Mouse (Mus musculus): ENCODE data around the gene Nkain1. TPM values are rescaled to one million over a fixed set of nuclear protein-coding genes. Genes with fewer than 3 reads are reported as not detected.

Gene Nkain1
- polyA plus RNA-seq, 1 experiment from 2014 or later = 4.5 TPM

- H3K27ac ChIP-seq (replicated peaks) = peak overlapping the region; percentile 95
- WGBS = under 1% methylated on average over 9 of the region's 9 CpGs
- no peaks in the 10 kb centered on the region for H3K9me3 ChIP-seq
These were observed 53.5 kb downstream of the Nkain1 start for GRCm38 (mm10) chr4:130520482-130520851.

GRCm38 (mm10) chr4:130519567-130520481, 54.1 kb downstream of the Nkain1 start:
- Histone ChIP-seq H3K36me3 (replicated peaks) (no peaks in the 10 kb centered on the region), H3K9me3 (no peaks in the 10 kb centered on the region), H3K4me1 (peaks cover 14% of the 10 kb centered on the region), H3K27ac (replicated peaks) (peak overlapping the region; percentile 95), H3K27me3 (replicated peaks; ENCODE audit: low read depth, poor library complexity, severe bottlenecking) (0 out of 2 replicates have a peak, but pooled peaks cover 8% of the 10 kb centered on the region), H3K4me3 (peak overlapping the region; percentile 72)
- WGBS = 2% methylated on average over 40 of the region's 40 CpGs
- peak; percentile 99 for DNase-seq (ENCODE audit: low spot score)

More at GRCm38 (mm10) chr4:130520482-130520851, 53.5 kb downstream of the Nkain1 start:
- peaks cover 14% of the 10 kb centered on the region for H3K4me1 ChIP-seq
- no peak for DNase-seq (ENCODE audit: low spot score)
- no peaks in the 10 kb centered on the region for H3K36me3 ChIP-seq (replicated peaks)
- 0 out of 2 replicates have a peak, but pooled peaks cover 8% of the 10 kb centered on the region for H3K27me3 ChIP-seq (replicated peaks; ENCODE audit: low read depth, poor library complexity, severe bottlenecking)
- H3K4me3 ChIP-seq = peak overlapping the region; percentile 72

- no peak overlapping the region for H3K4me3 ChIP-seq
- DNase-seq (ENCODE audit: low spot score) = no peak
- peaks cover 14% of the 10 kb centered on the region for H3K4me1 ChIP-seq
- H3K27ac ChIP-seq (replicated peaks) = no peak overlapping the region
- 0 out of 2 replicates have a peak, but pooled peaks cover 3% of the 10 kb centered on the region for H3K27me3 ChIP-seq (replicated peaks; ENCODE audit: low read depth, poor library complexity, severe bottlenecking)
- H3K36me3 ChIP-seq (replicated peaks) = no peaks in the 10 kb centered on the region
- no peaks in the 10 kb centered on the region for H3K9me3 ChIP-seq
- WGBS = 87% methylated on average over 6 of the region's 6 CpGs
These were observed 57.5 kb downstream of the Nkain1 start for GRCm38 (mm10) chr4:130516490-130516889.

Other genes with a start within 250 kb of the Nkain1 start
- gene Zcchc17, start 214.2 kb downstream of the Nkain1 start, polyA plus RNA-seq (2016; fragmentation: Nextera tagmentation; extraction: Ambion mirVana) = 70.9 and 73.3 TPM in 2 replicates
- gene Snrnp40, start 214.0 kb downstream of the Nkain1 start, polyA plus RNA-seq (2016; fragmentation: Nextera tagmentation; extraction: Ambion mirVana) = 220 and 225 TPM in 2 replicates
- 120 and 129 TPM in 2 replicates for gene Pum1, start 89.1 kb upstream of the Nkain1 start, polyA plus RNA-seq (2016; fragmentation: Nextera tagmentation; extraction: Ambion mirVana)
- gene Sdc3, start 218.4 kb upstream of the Nkain1 start, polyA plus RNA-seq (2016; fragmentation: Nextera tagmentation; extraction: Ambion mirVana) = 31.9 and 32.8 TPM in 2 replicates